In the genomic region with DNA sequence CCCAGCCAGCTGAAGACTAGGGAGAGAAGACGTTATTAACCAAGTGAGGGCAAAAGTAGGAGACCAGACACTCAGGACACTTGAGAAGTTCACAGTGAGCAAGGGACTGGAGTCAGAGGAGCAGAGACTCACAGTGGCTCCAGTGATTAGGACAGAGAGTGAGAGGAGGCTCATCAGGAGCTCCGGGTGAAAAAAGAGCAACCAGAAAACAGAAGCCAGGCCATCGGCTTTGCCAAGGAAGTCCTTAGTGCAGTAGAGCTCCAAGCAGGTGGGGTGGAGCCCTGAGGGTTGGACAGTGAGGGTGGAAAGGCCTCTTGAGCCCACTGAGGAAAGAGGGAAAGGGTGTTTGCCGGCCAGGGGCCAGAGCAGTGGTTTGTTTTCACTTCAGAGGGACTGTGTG, we compare ENCODE assay signal across 13 mouse cellular contexts. TPM values are rescaled to one million over a fixed set of nuclear protein-coding genes. Genes with fewer than 3 reads are reported as not detected.
A peak's percentile ranks its signal among the peaks of the same experiment; 100 is the strongest.
DNase-seq lines count a peak whose midpoint lies in the region; ATAC-seq lines count a peak whose summit lies in the region.
"Had no signal": no experiment of that assay in that cellular context is flagged by ENCODE, and none has a peak within 500 bp of the region (broad histone marks: within the 10 kb centered on the region; RNA-seq: fewer than 3 reads in every experiment).

No protein-coding gene starts in this region.

- H3K4me2 ChIP-seq in hindbrain, embryonic 12.5 days (replicated peaks) = no peak overlapping the region
- 0 out of 2 replicates have a peak overlapping the region, but pooled peaks have one; percentile 26 for H3K4me2 ChIP-seq in intestine, embryonic 15.5 days (replicated peaks)
- H3K4me2 ChIP-seq: forebrain, embryonic 12.5 days had no signal

- H3K4me1 ChIP-seq in hindbrain, embryonic 10.5 days (replicated peaks) = peaks cover 12% of the 10 kb centered on the region; the same call in 1 of the 2 replicates
- H3K4me1 ChIP-seq in hindbrain, embryonic 12.5 days = peaks cover 13% of the 10 kb centered on the region
- H3K4me1 ChIP-seq in intestine, embryonic 15.5 days (replicated peaks) = peaks cover 15% of the 10 kb centered on the region

- DNase-seq in hindbrain, embryonic 10.5 days (ENCODE audit: low spot score) = no peak
- DNase-seq in urinary bladder, postnatal 4 days (ENCODE audit: low spot score in 2 of 2) = no peak
- DNase-seq in right cerebral cortex, adult 18-20 months = no peak
- DNase-seq: cerebellum, postnatal 10 days; left cerebral cortex, postnatal 4 days; thymus, adult 2 months had no signal

- 0 out of 2 replicates have a peak overlapping the region, but pooled peaks have one; percentile 29 for H3K27ac ChIP-seq in hindbrain, embryonic 10.5 days
- H3K27ac ChIP-seq in hindbrain, embryonic 12.5 days = no peak overlapping the region
- peak overlapping the region; percentile 58 for H3K27ac ChIP-seq in intestine, embryonic 15.5 days
- H3K27ac ChIP-seq: forebrain, embryonic 12.5 days had no signal

- H3K9me3 ChIP-seq in hindbrain, embryonic 10.5 days = 0 out of 2 replicates have a peak, but pooled peaks cover 3% of the 10 kb centered on the region
- H3K9me3 ChIP-seq in hindbrain, embryonic 12.5 days (replicated peaks) = no peaks in the 10 kb centered on the region
- no peaks in the 10 kb centered on the region for H3K9me3 ChIP-seq in intestine, embryonic 15.5 days
- H3K9me3 ChIP-seq: forebrain, embryonic 12.5 days had no signal

- no peak overlapping the region for H3K9ac ChIP-seq in hindbrain, embryonic 12.5 days
- no peak overlapping the region for H3K9ac ChIP-seq in intestine, embryonic 15.5 days
- H3K9ac ChIP-seq: forebrain, embryonic 12.5 days had no signal

- 84% methylated on average over 4 of the region's 4 CpGs for WGBS in hindbrain, embryonic 10.5 days
- 86% methylated on average over 4 of the region's 4 CpGs for WGBS in hindbrain, embryonic 12.5 days
- WGBS in intestine, embryonic 15.5 days = 45% methylated on average over 4 of the region's 4 CpGs

- ATAC-seq in hindbrain, embryonic 12.5 days (ENCODE audit: low FRiP score) = no peak
- ATAC-seq in common myeloid progenitor, adult 5-6 weeks (replicated peaks; ENCODE audit: low read depth, poor library complexity, severe bottlenecking) = 0 out of 2 replicates have a peak, but pooled peaks have one; percentile 26
- ATAC-seq in intestine, embryonic 15.5 days = no peak
- ATAC-seq in megakaryocyte, adult 5-6 weeks (ENCODE audit: poor library complexity, severe bottlenecking) = peak; percentile 40; the same call in 1 of the 2 replicates
- ATAC-seq: inflammation-experienced regulatory T-cells, adult 6 months had no signal

- H3K27me3 ChIP-seq in hindbrain, embryonic 10.5 days (ENCODE audit: insufficient read depth, poor library complexity, severe bottlenecking) = no peaks in the 10 kb centered on the region
- H3K27me3 ChIP-seq in hindbrain, embryonic 12.5 days = no peaks in the 10 kb centered on the region
- H3K27me3 ChIP-seq in intestine, embryonic 15.5 days (replicated peaks) = no peaks in the 10 kb centered on the region
- H3K27me3 ChIP-seq: forebrain, embryonic 12.5 days had no signal

- no peak overlapping the region for H3K4me3 ChIP-seq in hindbrain, embryonic 10.5 days
- no peak overlapping the region for H3K4me3 ChIP-seq in hindbrain, embryonic 12.5 days
- H3K4me3 ChIP-seq in intestine, embryonic 15.5 days (replicated peaks) = no peak overlapping the region
- H3K4me3 ChIP-seq: forebrain, embryonic 12.5 days had no signal

- peaks cover 9% of the 10 kb centered on the region for H3K36me3 ChIP-seq in hindbrain, embryonic 10.5 days
- no peaks in the 10 kb centered on the region for H3K36me3 ChIP-seq in hindbrain, embryonic 12.5 days
- H3K36me3 ChIP-seq in intestine, embryonic 15.5 days = no peaks in the 10 kb centered on the region
- H3K36me3 ChIP-seq: forebrain, embryonic 12.5 days had no signal

RNA-seq across cellular contexts. Expression of a gene that starts 7.9 kb away (rescaled TPM):
- polyA plus RNA-seq in hindbrain, embryonic 10.5 days (2016; fragmentation: Nextera tagmentation; extraction: Ambion mirVana) = 11.2 TPM in 2 replicates
- polyA plus RNA-seq in hindbrain, embryonic 12.5 days (2016; fragmentation: Nextera tagmentation; extraction: Ambion mirVana) = 27.5 and 31.1 TPM in 2 replicates
- total RNA-seq in common myeloid progenitor, adult 5-6 weeks (2017) = 30.9 and 34.4 TPM in 2 replicates
- 16.8 and 23.6 TPM in 2 replicates for polyA plus RNA-seq in intestine, embryonic 15.5 days (2015; fragmentation: Nextera tagmentation; extraction: Ambion mirVana)
- total RNA-seq in megakaryocyte, adult 5-6 weeks (2015) = 33.1 and 33.6 TPM in 2 replicates
- total RNA-seq in megakaryocyte, adult 5-6 weeks (2017) = 22.8 and 24.6 TPM in 2 replicates

RNA-seq across cellular contexts. Expression of a gene that starts 47.9 kb away (rescaled TPM):
- 0.05 TPM in 1 of 2 replicates, not detected in the other for polyA plus RNA-seq in hindbrain, embryonic 10.5 days (2016; fragmentation: Nextera tagmentation; extraction: Ambion mirVana)
- 0.06 TPM in 1 of 2 replicates, not detected in the other for polyA plus RNA-seq in hindbrain, embryonic 12.5 days (2016; fragmentation: Nextera tagmentation; extraction: Ambion mirVana)
- not detected in 2 replicates for total RNA-seq in common myeloid progenitor, adult 5-6 weeks (2017)
- polyA plus RNA-seq in intestine, embryonic 15.5 days (2015; fragmentation: Nextera tagmentation; extraction: Ambion mirVana) = 18.0 and 18.6 TPM in 2 replicates
- not detected in 2 replicates for total RNA-seq in megakaryocyte, adult 5-6 weeks (2015)
- total RNA-seq in megakaryocyte, adult 5-6 weeks (2017) = not detected in 2 replicates
- total RNA-seq: adrenal gland, adult 18-20 months; left cerebral cortex, postnatal 4 days had no signal
- polyA plus RNA-seq: forebrain, embryonic 12.5 days had no signal

Comparison
In these comparisons a context has a peak if more than half of its experiments do, and no peak if none do; other contexts are left out.
1. ATAC-seq: peak in common myeloid progenitor, adult 5-6 weeks (single experiment) and megakaryocyte, adult 5-6 weeks (single experiment); none in hindbrain, embryonic 12.5 days (single experiment) and intestine, embryonic 15.5 days (single experiment).
2. RNA of a gene that starts 47.9 kb away (polyA plus RNA-seq): 18.0 to 18.6 TPM in intestine, embryonic 15.5 days; 0.06 TPM in hindbrain, embryonic 12.5 days and 0.05 TPM in hindbrain, embryonic 10.5 days; every median in the first group is over 10 times any median in the second.